Mouse (Mus musculus) forebrain, embryonic 14.5 days (tissue): ENCODE measurements at regions not wholly inside any gene's neighbourhood (a gene's known extent, or its start where the extent isn't known, plus 50 kb on each side); places are given as distances from the start of the nearest gene placed in this dataset.
"Not testable (repeated sequence)": the region's sequence is repeated elsewhere in the genome, so short reads cannot be mapped to it uniquely, and the experiment has no call there.

Source experiments
- ATAC-seq: fragments of 200-750 bp; cut with Nextera tagmentation; 2 replicates; pipeline ENCODE4 v1.8.0; 2017; ENCODE audit warnings: mild to moderate bottlenecking, moderate library complexity
- DNase-seq: peaks from one replicate; pipeline ENCODE4 v3.0.0-alpha.2; 2015; ENCODE audit warnings: low spot score
- H3K27ac ChIP-seq: fragments of 300-500 bp; sonication (generic); 2 replicates; pipeline ENCODE4 v1.5.1; 2014; ENCODE audit warnings: low read depth, mild to moderate bottlenecking, control low read depth, low read length, moderate library complexity
- H3K27me3 ChIP-seq: fragments of 300-500 bp; sonication (generic); replicated peaks from 2 replicates; pipeline ENCODE4 v1.6.1; 2014; ENCODE audit warnings: low read length, control low read depth, mixed read lengths; ENCODE audit not compliant: control insufficient read depth, insufficient read depth
- H3K36me3 ChIP-seq: fragments of 300-500 bp; sonication (generic); 2 replicates; pipeline ENCODE4 v1.6.1; 2014; ENCODE audit warnings: low read length, control low read depth; ENCODE audit not compliant: control insufficient read depth, insufficient read depth
- H3K4me1 ChIP-seq: fragments of 300-500 bp; sonication (generic); 2 replicates; pipeline ENCODE4 v1.6.1; 2014; ENCODE audit warnings: antibody characterized with exemption, low read length, control low read depth; ENCODE audit not compliant: control insufficient read depth, insufficient read depth
- H3K4me2 ChIP-seq: fragments of 300-500 bp; sonication (generic); 2 replicates; pipeline ENCODE4 v1.6.1; 2014; ENCODE audit warnings: mild to moderate bottlenecking, control low read depth, low read length
- H3K4me3 ChIP-seq: fragments of 300-500 bp; sonication (generic); 2 replicates; pipeline ENCODE4 v1.5.1; 2014; ENCODE audit warnings: low read depth, low read length, control low read depth
- H3K9ac ChIP-seq: fragments of 300-500 bp; sonication (generic); 2 replicates; pipeline ENCODE4 v1.6.1; 2014; ENCODE audit warnings: mild to moderate bottlenecking, low read length, control low read depth, moderate library complexity
- H3K9me3 ChIP-seq: fragments of 300-500 bp; sonication (generic); replicated peaks from 2 replicates; pipeline ENCODE4 v1.6.1; 2016; ENCODE audit warnings: low read length, control low read depth, mixed read lengths; ENCODE audit not compliant: control insufficient read depth
- WGBS: fragments of 180-500 bp; shearing (Covaris S2); extraction: QIAGEN DNeasy Blood & Tissue Kit; methylation state at CpG from one replicate; pipeline ENCODE4 v1.1.7; 2014; 5-methylcytosine and 5-hydroxymethylcytosine counted together

DNA sequence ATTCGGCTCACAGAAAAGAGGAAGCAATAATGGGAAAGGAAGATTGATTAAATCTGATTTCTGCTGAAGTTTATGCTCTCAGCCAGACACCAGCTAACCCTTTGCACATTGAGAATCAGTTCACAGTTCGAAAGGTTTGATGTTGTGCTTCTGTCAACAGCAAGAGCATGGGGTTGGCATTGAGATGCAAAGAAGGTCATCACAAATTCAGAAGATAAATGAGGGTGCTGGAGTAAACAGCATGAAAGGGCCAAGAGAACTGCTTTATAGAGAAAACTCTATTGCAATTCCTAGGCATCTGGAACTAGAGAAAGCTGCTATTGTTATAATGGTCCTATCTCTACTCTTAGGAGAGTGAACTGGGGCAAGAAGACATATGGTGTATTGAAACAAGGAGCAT is 250.8 kb downstream of the Rab38 start:
- ATAC-seq (no peak), DNase-seq (no peak)
- Histone ChIP-seq H3K4me1 (no peaks in the 10 kb centered on the region), H3K4me2 (no peak overlapping the region), H3K27me3 (no peaks in the 10 kb centered on the region), H3K36me3 (no peaks in the 10 kb centered on the region), H3K27ac (no peak overlapping the region), H3K9ac (no peak overlapping the region), H3K9me3 (no peaks in the 10 kb centered on the region), H3K4me3 (no peak overlapping the region)
- 78% methylated on average over 2 of the region's 2 CpGs for WGBS

DNA sequence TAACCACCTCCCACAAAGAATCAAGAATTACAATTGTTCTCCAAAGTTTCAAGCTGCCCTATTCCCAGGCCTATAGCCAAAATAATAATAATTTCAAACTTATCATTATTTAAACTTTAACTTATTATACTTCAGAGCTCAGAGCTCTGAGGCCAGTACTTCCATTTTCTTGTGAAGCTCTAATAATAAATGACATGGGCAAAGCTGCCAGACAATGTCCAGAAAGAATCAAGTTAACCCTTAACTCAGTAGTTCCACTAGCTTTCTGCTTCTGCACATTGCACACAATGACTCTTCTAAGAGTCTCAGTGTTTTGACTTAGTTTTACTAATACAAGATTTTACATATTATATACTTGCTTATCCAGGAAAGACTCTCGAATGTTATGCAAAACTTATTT is 291.0 kb downstream of the Rab38 start:
- not testable (repeated sequence) for H3K27ac ChIP-seq, ATAC-seq, H3K9me3 ChIP-seq, H3K9ac ChIP-seq, H3K4me3 ChIP-seq, H3K36me3 ChIP-seq, DNase-seq, H3K4me1 ChIP-seq, H3K27me3 ChIP-seq, H3K4me2 ChIP-seq
- 79% methylated on average over 1 of the region's 1 CpGs for WGBS

DNA sequence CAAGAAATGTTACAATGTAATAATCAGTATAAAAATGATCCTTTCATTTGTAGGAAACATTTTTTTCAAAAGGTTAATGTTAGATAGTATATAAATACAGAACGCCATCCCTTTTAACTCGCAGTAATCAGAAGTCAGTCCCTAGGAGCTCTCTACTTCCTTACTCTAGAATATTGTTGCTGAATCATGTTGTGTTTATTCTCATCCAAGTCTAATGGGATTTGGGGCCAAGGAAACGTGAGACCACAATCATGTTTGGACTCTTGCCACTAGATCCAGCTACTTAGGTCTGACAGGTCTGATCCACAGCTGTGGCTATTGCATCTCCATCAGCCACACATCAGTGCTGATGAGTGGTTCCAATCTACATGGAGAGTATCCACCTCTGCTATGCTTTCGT is 304.4 kb downstream of the Rab38 start:
- DNase-seq: no peak
- Histone ChIP-seq H3K4me3 (no peak overlapping the region), H3K4me1 (no peaks in the 10 kb centered on the region), H3K27ac (no peak overlapping the region), H3K4me2 (no peak overlapping the region), H3K36me3 (no peaks in the 10 kb centered on the region), H3K9ac (no peak overlapping the region), H3K9me3 (no peaks in the 10 kb centered on the region), H3K27me3 (no peaks in the 10 kb centered on the region)
- 87% methylated on average over 4 of the region's 4 CpGs for WGBS
- no peak for ATAC-seq

GRCm38 (mm10) chr7:88735768-88736167 is 305.7 kb downstream of the Rab38 start:
- no peak overlapping the region for H3K4me3 ChIP-seq
- DNase-seq (no peak), ATAC-seq (no peak)
- H3K27me3 ChIP-seq: no peaks in the 10 kb centered on the region
- H3K36me3 ChIP-seq: no peaks in the 10 kb centered on the region
- H3K9ac ChIP-seq: no peak overlapping the region
- no peaks in the 10 kb centered on the region for H3K9me3 ChIP-seq
- H3K4me2 ChIP-seq: no peak overlapping the region
- no peak overlapping the region for H3K27ac ChIP-seq
- H3K4me1 ChIP-seq: no peaks in the 10 kb centered on the region

DNA sequence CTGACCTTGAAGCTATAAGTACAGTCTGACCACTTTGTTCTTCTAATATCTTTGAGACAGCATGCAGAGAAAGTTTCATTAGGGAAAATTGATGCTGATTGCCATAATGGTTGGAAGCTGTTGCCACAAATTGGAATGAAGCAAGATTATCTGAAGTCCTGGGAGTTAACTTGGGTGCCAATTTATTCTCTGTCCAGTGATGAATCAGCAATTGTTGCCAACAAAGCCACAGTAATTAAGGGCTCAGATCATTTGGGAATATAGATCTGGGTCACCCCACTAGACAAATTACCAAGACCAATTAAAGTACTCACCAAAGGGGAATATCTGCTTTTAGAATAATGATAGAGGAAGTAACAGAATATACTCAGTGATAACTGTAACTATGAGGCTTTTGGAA is 347.3 kb downstream of the Rab38 start:
- Histone ChIP-seq H3K9me3 (no peaks in the 10 kb centered on the region), H3K4me1 (no peaks in the 10 kb centered on the region), H3K36me3 (no peaks in the 10 kb centered on the region), H3K27me3 (no peaks in the 10 kb centered on the region), H3K4me2 (no peak overlapping the region), H3K4me3 (no peak overlapping the region), H3K9ac (no peak overlapping the region), H3K27ac (no peak overlapping the region)
- no peak for DNase-seq
- ATAC-seq: no peak

GRCm38 (mm10) chr7:88782906-88783305 is 352.8 kb downstream of the Rab38 start:
- ATAC-seq (no peak), DNase-seq (peak; percentile 29)
- no peaks in the 10 kb centered on the region for H3K9me3 ChIP-seq
- H3K4me1 ChIP-seq: no peaks in the 10 kb centered on the region
- 82% methylated on average over 2 of the region's 2 CpGs for WGBS
- H3K4me3 ChIP-seq: no peak overlapping the region
- no peak overlapping the region for H3K9ac ChIP-seq
- no peaks in the 10 kb centered on the region for H3K27me3 ChIP-seq
- no peaks in the 10 kb centered on the region for H3K36me3 ChIP-seq
- no peak overlapping the region for H3K4me2 ChIP-seq
- H3K27ac ChIP-seq: no peak overlapping the region

- Histone ChIP-seq H3K4me3 (no peak overlapping the region), H3K27me3 (no peaks in the 10 kb centered on the region), H3K4me2 (no peak overlapping the region), H3K9ac (no peak overlapping the region), H3K36me3 (no peaks in the 10 kb centered on the region), H3K9me3 (no peaks in the 10 kb centered on the region), H3K4me1 (no peaks in the 10 kb centered on the region), H3K27ac (no peak overlapping the region)
- WGBS: 58% methylated on average over 3 of the region's 3 CpGs
- no peak for ATAC-seq
- DNase-seq: peak; percentile 24
These were observed 378.1 kb downstream of the Rab38 start for GRCm38 (mm10) chr7:88808175-88808574.

GRCm38 (mm10) chr7:88810170-88810569 is 380.1 kb downstream of the Rab38 start:
- Histone ChIP-seq H3K4me3 (no peak overlapping the region), H3K27ac (no peak overlapping the region), H3K9me3 (no peaks in the 10 kb centered on the region), H3K9ac (no peak overlapping the region), H3K27me3 (no peaks in the 10 kb centered on the region), H3K4me1 (no peaks in the 10 kb centered on the region), H3K36me3 (no peaks in the 10 kb centered on the region), H3K4me2 (no peak overlapping the region)
- ATAC-seq: no peak
- DNase-seq: peak; percentile 15

- 77% methylated on average over 3 of the region's 3 CpGs for WGBS
- H3K4me3 ChIP-seq: no peak overlapping the region
- no peaks in the 10 kb centered on the region for H3K36me3 ChIP-seq
- no peak overlapping the region for H3K27ac ChIP-seq
- no peaks in the 10 kb centered on the region for H3K27me3 ChIP-seq
- DNase-seq (peak; percentile 44), ATAC-seq (no peak)
- H3K4me2 ChIP-seq: no peak overlapping the region
- no peaks in the 10 kb centered on the region for H3K9me3 ChIP-seq
- no peak overlapping the region for H3K9ac ChIP-seq
- H3K4me1 ChIP-seq: no peaks in the 10 kb centered on the region
These were observed 390.1 kb downstream of the Rab38 start for GRCm38 (mm10) chr7:88820204-88820603.

DNA sequence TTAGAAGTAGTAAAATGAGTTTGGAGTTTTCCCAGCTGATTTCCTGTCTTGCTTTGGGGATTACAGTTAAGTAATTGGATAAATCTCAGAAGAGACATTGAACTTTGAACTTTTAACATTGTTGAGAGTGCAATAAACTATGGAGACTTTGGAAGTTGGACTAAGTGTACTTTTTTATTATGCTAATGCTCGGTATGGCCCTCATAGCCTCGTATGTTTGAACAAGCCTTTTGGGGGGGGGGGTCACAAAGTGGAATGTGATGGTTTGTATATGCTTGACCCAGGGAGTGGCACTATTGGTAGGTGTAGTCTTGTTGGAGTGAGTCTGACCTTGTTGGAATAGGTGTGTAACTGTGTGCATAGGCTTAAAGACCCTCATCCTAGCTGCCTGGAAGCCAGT is 396.4 kb downstream of the Rab38 start:
- Histone ChIP-seq H3K27ac (no peak overlapping the region), H3K4me3 (no peak overlapping the region), H3K36me3 (no peaks in the 10 kb centered on the region), H3K9ac (no peak overlapping the region), H3K9me3 (no peaks in the 10 kb centered on the region), H3K4me1 (no peaks in the 10 kb centered on the region), H3K27me3 (no peaks in the 10 kb centered on the region), H3K4me2 (no peak overlapping the region)
- ATAC-seq: no peak
- WGBS: 77% methylated on average over 2 of the region's 2 CpGs
- no peak for DNase-seq
